Mouse (Mus musculus): ENCODE results near the gene Atp8b5.

The Atp8b5 gene

DNA sequence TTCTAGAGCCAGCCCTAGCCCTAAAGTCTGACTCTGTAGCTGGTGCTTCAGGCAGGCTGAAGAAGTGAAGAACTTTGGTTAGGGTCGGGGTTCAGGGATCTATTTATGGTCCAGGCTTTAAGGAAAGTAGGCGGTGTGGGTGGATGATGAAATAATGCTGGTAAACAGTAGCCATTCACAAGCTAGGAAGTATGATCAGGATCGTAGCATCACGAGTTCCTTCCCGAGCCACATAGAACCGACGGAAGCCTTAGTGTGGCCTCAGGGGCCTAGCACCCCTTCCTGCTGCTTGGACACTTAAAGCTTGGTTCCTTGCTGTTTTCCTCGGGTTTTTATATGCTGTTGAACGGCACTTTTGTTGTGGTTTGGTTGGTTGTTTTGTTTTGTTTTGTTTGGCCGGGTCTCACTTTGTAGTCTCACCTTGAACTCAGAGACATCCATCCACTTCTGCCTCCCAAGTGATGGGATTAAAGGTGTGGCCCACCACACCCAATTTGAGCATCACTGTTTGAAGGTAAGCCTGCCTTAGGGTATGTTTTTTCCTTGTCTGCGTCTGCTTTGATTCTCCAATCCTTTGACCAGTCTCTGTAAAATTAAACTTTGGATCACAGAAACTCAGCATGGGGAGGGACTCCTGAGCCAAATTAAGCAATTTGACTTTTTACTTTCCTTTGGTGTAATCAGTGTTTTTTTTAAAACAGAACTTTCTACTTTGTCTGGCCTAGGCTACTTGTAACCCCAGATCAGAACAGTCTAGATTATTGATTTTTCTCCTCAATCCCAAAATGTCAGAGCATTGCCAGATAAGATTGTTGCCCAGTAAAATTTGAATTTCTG, 116.5 kb downstream of the Atp8b5 start:
- DNase-seq (ENCODE audit: low spot score), result no peak

DNA sequence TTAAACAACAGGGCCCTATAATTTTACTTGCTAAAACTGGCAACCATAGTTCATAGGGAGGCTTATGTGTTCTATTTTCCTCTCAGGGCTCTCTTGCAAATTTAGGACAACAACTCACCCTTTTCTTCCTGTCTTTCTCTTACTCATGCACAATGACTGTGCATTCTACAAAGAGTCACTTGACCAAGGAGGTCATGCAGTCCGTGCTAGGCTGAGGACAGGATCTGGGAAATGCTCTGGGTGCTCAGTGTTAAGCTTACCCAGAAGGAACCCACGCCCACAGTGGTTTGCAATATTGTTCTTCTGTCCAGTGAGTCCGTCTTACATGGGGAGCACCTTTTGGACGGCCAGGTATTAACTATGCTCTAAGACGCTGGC, 117.1 kb downstream of the Atp8b5 start:
- DNase-seq (ENCODE audit: low spot score), result no peak

- DNase-seq (ENCODE audit: low spot score), result no peak
Measured at GRCm38 (mm10) chr4:43384541-43384940, 117.6 kb downstream of the Atp8b5 start.

DNA sequence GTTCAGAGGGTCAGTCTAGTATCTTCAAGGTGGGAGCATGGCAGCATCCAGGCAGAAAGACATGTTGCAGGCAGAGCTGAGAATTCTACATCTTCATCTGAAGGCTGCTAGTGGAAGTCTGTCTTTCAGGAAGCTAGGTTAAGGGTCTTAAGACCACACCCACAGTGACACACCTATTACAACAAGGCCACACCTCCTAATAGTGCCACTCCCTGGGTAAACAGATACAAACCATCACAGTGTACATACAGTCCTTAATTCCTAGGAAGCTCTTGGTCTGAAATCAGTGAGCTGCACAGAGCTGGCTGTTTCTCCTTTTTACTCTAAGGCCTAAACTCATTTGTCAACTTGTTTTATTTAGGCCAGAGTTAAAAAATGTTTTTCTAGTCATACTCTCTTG, 120.0 kb downstream of the Atp8b5 start:
- no peak for DNase-seq (ENCODE audit: low spot score)

DNA sequence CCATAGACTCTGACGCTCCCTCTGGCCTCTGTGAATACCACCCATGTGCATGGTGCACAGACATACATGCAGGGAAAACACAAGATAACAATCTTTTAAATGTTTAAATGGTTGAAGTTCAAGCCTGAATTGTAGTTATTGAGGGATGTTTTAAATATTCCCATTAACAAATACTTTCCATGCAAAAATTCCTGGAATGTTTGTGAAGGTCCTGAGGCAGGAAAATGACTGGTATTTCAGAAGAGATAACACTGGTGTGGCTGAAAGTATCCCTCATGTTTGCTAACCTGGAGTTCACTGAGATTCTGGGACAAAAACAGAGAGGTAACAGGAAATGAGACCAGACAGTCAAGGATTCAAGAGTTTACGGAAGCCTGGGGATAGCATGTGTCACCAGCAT, 122.4 kb downstream of the Atp8b5 start:
- no peak for DNase-seq (ENCODE audit: low spot score)

- DNase-seq (ENCODE audit: low spot score), result no peak
Measured at GRCm38 (mm10) chr4:43389845-43390440, 123.0 kb downstream of the Atp8b5 start.

DNA sequence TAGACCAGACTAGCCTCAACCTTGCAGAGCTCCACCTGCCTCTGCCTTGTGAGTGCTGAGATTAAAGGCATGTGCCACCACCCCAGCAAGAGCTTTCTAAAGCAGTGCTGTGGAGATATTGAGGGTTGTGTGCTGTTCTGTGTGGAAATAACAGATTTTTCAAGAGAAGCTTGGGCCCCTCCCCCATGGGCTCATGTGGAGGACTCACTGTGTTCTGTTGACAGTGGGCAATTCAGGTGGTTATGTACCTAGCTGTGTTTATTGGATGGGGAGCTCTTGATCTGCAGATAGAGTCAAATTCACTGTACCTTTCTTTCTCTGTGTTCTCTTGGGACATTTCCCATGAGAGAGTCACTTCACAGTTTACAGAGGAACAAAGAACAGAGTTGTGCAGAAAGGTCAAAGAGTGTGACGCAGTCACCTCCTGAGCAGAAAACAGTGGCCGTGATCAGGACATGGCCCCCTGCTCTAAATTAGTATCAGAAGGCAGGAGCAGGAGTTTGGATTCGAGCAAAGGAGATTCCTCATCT, 124.6 kb downstream of the Atp8b5 start:
- DNase-seq (ENCODE audit: low spot score), result no peak

DNA sequence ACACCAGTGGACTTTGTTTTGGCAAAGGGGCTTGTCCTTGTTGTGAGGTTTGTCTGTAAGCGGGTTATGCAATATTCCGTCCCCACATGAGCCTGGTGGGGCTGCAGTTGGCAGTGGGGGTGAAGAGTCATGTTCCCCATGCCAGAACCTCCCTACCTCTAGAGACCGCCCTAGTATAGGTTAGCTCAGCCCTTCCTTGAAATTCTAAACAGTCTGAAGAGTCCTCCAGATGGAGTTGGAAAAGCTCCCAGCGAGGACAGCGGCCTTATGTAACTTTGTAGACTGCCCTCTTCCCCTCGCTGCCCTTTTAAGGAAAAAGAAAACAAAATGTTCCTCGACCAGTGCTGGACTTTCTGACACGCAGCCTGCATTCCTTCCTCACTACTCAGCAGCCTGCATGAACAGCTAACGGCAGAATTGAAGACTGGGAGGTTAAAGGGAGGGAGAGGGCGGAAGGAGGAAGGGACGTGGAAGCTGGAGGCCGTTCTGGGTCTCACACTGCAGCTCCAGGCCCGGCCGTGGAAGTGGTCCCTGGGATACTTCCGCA, 127.5 kb downstream of the Atp8b5 start:
- DNase-seq (ENCODE audit: low spot score), result no peak

- DNase-seq (ENCODE audit: low spot score), result no peak
Measured at GRCm38 (mm10) chr4:43395147-43395546, 128.2 kb downstream of the Atp8b5 start.

DNA sequence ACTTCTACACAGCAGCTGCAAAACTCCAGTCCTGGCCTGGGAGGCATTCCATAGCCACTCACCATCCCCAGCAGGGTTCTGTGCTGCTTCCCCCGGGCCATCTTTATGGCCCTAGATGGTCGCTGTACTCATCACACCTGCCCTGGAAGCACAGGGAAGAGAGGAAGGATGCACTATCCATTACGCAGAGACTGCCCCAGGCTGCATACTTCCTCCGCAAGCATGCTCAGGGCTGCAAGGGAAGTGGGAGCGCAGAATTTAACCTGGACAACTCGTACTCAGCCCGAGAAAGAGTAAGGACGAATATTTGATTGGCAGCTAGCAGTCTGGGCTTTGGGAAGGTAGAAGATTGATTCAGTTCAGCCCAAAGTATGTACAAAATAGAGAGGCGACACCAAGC, 128.9 kb downstream of the Atp8b5 start:
- DNase-seq (ENCODE audit: low spot score), result no peak

DNA sequence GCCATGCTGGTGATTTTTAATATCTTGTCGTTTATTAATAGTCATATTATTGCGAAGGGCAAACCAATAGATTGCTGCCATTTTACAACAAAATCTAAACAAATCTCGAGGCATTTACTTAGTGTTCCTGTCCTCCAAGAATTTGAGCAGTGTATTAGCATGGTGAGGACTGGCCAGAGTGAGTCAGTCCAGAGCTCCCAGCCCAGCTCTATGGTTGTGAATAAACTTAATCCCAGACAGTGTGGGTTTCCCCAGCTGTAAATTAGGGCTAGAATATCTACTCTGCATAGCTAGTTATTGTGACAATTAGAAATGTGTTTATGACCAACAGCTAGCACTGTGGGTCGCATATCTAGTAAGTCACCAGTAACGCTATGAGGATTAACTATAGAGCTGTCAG, 129.4 kb downstream of the Atp8b5 start:
- no peak for DNase-seq (ENCODE audit: low spot score)

DNA sequence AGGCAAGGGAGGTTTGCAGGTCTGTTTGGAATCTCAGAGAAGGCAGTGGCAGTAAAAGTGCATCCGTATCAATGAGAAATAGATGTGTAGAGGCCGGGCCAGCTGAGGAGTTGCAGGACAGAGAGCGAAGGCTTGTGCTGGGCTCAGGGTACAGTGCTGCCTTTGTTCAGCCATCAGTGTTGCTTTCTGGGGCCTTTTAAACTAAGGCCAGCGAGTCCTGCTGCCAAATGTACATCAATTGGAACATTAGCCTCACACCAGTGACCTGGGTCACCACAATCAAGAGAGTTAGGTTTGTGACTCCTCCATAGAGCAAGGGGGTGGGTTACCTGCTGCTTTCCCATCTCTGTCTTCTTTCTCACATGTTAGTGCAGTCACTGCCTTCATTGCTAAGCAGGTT, 131.1 kb downstream of the Atp8b5 start:
- no peak for DNase-seq (ENCODE audit: low spot score)

- DNase-seq (ENCODE audit: low spot score), result no peak
Measured at GRCm38 (mm10) chr4:43398829-43399331, 131.9 kb downstream of the Atp8b5 start.

DNA sequence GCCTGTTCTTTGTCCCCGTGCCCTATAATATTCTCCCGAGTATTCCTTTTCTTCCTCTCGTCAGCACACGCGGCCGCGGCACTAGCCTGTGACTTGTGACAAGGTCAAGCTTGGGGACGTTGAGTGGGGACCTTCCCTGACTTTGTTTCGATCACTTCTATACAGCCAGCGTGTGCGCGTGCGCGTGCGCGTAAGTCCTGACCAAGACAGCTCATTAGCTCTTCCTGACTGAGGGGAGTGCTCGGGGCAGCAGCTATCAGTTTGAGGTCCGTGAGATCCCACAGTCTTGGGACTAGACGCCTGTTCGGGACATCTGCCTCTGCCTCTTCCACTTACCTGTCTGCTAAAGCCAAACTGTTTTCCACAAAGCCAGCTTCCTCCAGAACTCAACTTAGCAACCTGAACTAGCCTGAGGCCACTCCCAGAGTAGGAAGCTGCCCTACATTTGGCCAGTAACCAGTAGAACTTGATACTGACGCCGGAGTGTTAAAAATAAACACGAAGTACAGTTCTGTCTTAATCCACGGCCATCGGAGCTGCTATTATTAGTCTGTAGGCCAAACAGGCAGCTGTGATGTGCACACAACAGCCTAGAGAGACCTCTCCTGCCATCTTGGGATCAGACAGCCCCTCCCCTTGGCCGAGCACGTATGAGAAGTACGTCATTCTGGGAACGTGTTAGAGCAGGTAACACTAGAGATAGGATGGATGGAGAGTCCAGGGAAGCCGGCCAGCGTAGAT, 132.6 kb downstream of the Atp8b5 start:
- DNase-seq (ENCODE audit: low spot score), result no peak

DNA sequence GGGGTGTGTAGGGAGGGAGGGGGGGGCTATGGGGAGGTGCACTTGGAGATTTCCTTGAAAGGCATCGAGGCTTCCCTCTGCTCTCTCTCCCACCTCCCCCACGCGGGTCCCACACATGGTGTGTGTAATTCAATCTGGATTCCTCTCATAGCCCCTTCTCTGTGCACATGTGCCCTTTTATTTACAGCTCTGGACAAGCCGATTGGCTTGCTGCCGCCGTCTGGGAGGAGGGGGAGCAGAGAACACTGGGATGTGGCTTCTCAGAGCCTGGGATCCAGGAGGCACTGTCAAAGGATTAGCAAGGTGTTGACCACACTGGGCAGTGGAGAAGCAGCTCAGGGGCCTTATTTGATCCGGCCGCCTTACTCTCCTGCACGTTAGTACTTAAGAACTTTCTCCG, 134.0 kb downstream of the Atp8b5 start:
- no peak for DNase-seq (ENCODE audit: low spot score)

DNA sequence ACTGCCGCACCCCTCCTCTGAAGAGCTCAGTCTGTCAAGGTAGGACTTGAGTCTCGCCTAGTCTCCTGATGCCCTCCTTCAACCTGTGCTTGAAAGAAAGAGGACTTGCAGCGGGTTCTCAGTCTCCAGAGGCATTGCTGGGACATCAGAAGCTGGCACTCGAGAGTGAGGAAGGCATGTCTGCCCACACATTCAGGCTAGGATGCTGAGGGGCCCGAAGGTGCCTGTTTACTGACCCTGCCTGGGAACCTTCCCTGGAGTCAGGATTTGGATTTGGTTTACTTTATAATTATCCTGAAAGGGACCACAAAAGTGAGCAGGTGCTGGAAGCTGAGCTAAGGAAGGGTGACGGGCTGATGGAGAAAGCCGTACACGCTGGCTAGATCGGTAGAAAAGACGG, 134.5 kb downstream of the Atp8b5 start:
- DNase-seq (ENCODE audit: low spot score), result no peak

DNA sequence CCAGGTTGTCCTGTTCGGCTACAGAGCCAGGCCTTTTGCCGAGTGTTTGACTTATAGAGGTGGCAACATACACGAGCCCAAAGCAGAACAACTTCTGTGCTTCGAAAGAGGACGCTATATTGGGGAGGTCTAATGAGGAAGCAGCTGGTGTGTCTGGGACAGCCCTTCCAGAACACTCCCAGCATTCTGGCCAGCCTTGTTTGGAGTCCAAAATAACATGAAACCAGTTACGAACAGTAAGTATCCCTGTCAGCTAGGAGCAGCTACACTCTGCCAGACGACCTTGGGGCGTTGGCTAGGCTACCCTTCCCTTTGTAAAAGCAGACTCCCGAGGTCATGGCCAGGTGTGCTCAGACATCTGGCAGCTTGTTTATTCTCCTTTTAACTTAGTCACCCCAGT, 135.3 kb downstream of the Atp8b5 start:
- no peak for DNase-seq (ENCODE audit: low spot score)

DNA sequence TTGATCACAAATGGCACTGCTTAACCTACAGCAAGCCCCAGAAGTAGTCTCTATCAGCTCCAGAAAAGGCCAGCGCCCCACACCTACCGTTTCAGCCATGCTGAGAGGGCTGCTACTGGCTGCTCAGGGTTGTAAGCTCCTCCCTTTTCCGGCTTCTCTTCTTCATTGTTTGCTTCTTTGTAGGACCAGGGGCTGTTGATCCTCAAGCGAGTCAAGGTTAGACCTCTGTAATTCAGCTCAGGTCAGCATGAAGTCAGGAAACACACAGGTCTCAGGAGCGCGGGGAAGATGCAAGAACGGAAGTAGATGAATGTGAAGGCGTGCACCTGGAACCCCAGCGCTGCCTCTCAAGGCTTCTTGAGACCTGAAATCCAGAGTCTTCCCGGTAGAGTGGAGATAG, 137.7 kb downstream of the Atp8b5 start:
- no peak for DNase-seq (ENCODE audit: low spot score)

DNA sequence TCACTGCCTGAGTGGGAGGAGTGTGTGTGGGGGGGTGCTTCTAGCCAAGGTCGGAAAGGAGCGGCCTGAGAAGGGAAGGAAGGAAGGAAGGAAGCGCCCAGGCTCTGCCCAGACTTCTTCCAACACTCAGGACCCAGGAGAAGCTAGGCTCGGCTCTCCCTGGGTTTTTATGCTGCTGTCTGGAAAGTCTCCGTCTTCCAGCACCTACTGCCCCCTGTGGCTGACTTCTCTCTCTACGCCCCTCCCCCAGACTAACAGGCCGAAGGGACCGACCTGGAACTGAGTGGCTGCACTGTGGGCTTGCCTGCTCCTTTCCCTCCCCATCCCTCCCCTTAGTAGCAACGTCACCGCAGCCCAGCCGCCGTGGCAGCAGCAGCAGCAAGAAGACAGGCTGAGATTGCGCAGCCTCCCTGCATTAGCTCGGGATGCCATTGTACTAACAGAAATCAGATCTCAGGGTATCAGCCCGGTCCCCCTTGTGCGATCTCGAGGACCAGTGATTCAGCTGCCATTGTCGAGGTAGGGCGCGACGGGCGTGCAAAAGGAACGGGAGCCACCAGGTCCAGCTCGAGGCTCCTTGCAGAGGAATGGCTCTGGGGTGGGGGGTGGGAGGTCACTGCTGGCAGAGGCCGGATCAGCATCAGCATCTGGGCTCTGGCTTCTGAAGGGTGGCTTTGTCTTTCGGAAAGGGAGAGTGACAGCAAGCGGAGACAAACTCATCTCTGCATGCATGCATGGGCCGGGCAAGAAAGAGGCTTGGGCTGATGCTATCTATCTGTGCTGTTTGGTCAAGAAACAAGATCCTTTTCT, 139.4 kb downstream of the Atp8b5 start:
- no peak for DNase-seq (ENCODE audit: low spot score)

- no peak for DNase-seq (ENCODE audit: low spot score)
Measured at GRCm38 (mm10) chr4:43407071-43407920, 140.3 kb downstream of the Atp8b5 start.

DNA sequence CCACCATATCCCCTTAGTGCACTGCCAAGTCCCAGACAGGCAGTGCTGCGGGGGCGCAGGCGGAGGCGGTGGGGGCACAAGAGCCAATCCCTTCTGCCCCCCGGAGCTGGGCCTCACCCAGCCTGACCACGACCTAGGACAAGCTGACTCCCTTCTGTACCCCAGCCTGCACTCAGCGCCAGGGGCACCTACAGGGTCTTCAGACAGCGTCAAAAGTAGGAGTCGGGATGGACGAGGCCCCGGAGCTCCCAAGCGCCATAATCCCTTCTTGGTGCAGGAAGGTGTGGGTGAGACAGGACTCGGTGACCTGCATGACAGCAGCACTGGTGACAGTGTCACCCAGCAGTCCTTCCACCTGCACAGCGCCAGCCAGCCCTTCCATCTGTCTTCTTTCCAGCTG, 147.8 kb downstream of the Atp8b5 start:
- no peak for DNase-seq (ENCODE audit: low spot score)
